Mouse (Mus musculus): ENCODE measurements around the gene Gtf2h1. TPM values are rescaled to one million over a fixed set of nuclear protein-coding genes. Genes with fewer than 3 reads are reported as not detected.
A peak's percentile ranks its signal among the peaks of the same experiment; 100 is the strongest.

Gtf2h1 gene
- polyA plus RNA-seq, 1 experiment from 2014 or later, result 83.6 TPM

GRCm38 (mm10) chr7:46768451-46768850 lies 27.5 kb upstream of the Gtf2h1 start:
- Histone ChIP-seq H3K27me3 (replicated peaks; ENCODE audit: control insufficient read depth, insufficient read depth, low read length) (no peaks in the 10 kb centered on the region), H3K9ac (ENCODE audit: low read depth, low read length) (no peak overlapping the region), H3K9me3 (ENCODE audit: control insufficient read depth, low read length) (no peaks in the 10 kb centered on the region), H3K4me1 (replicated peaks; ENCODE audit: control insufficient read depth, insufficient read depth, low read length) (no peaks in the 10 kb centered on the region), H3K36me3 (ENCODE audit: control insufficient read depth, insufficient read depth, low read length) (peaks cover 31% of the 10 kb centered on the region), H3K4me3 (ENCODE audit: low read depth, low read length) (no peak overlapping the region), H3K27ac (ENCODE audit: low read depth, low read length) (no peak overlapping the region), H3K4me2 (no peak overlapping the region)
- no peak for ATAC-seq (replicated peaks; ENCODE audit: low FRiP score)
- no peak for DNase-seq (ENCODE audit: low spot score)
- 92% methylated on average over 7 of the region's 7 CpGs for WGBS

GRCm38 (mm10) chr7:46770706-46771105 lies 25.2 kb upstream of the Gtf2h1 start:
- whole genome bisulfite sequencing, result 57% methylated on average over 4 of the region's 4 CpGs
- Histone ChIP-seq H3K9ac (ENCODE audit: low read depth, low read length) (no peak overlapping the region), H3K27ac (ENCODE audit: low read depth, low read length) (no peak overlapping the region), H3K36me3 (ENCODE audit: control insufficient read depth, insufficient read depth, low read length) (peaks cover 30% of the 10 kb centered on the region), H3K27me3 (replicated peaks; ENCODE audit: control insufficient read depth, insufficient read depth, low read length) (no peaks in the 10 kb centered on the region), H3K4me1 (replicated peaks; ENCODE audit: control insufficient read depth, insufficient read depth, low read length) (no peaks in the 10 kb centered on the region), H3K4me2 (no peak overlapping the region), H3K4me3 (ENCODE audit: low read depth, low read length) (no peak overlapping the region), H3K9me3 (ENCODE audit: control insufficient read depth, low read length) (no peaks in the 10 kb centered on the region)
- ATAC-seq (replicated peaks; ENCODE audit: low FRiP score), result peak; percentile 41; the same call in 1 of the 2 replicates
- peak; percentile 59 for DNase-seq (ENCODE audit: low spot score)

GRCm38 (mm10) chr7:46789177-46789849 lies 6.6 kb upstream of the Gtf2h1 start:
- no peaks in the 10 kb centered on the region for H3K9me3 ChIP-seq (ENCODE audit: control insufficient read depth, low read length)
- no peak overlapping the region for H3K4me2 ChIP-seq
- 81% methylated on average over 5 of the region's 5 CpGs for WGBS
- H3K9ac ChIP-seq (ENCODE audit: low read depth, low read length), result no peak overlapping the region
- ATAC-seq (replicated peaks; ENCODE audit: low FRiP score), result no peak
- H3K4me1 ChIP-seq (replicated peaks; ENCODE audit: control insufficient read depth, insufficient read depth, low read length), result peaks cover 3% of the 10 kb centered on the region
- H3K36me3 ChIP-seq (ENCODE audit: control insufficient read depth, insufficient read depth, low read length), result peaks cover 7% of the 10 kb centered on the region; the same call in 1 of the 2 replicates
- DNase-seq (ENCODE audit: low spot score), result no peak
- H3K27ac ChIP-seq (ENCODE audit: low read depth, low read length), result no peak overlapping the region
- H3K27me3 ChIP-seq (replicated peaks; ENCODE audit: control insufficient read depth, insufficient read depth, low read length), result no peaks in the 10 kb centered on the region
- no peak overlapping the region for H3K4me3 ChIP-seq (ENCODE audit: low read depth, low read length)

GRCm38 (mm10) chr7:46793871-46794270 lies 2.0 kb upstream of the Gtf2h1 start:
- H3K27ac ChIP-seq (ENCODE audit: low read depth, low read length), result no peak overlapping the region
- no peak for DNase-seq (ENCODE audit: low spot score)
- H3K36me3 ChIP-seq (ENCODE audit: control insufficient read depth, insufficient read depth, low read length), result no peaks in the 10 kb centered on the region; the same call in 1 of the 2 replicates
- H3K4me2 ChIP-seq, result no peak overlapping the region
- peaks cover 17% of the 10 kb centered on the region for H3K4me1 ChIP-seq (replicated peaks; ENCODE audit: control insufficient read depth, insufficient read depth, low read length)
- no peak for ATAC-seq (replicated peaks; ENCODE audit: low FRiP score)
- no peaks in the 10 kb centered on the region for H3K27me3 ChIP-seq (replicated peaks; ENCODE audit: control insufficient read depth, insufficient read depth, low read length)
- H3K4me3 ChIP-seq (ENCODE audit: low read depth, low read length), result no peak overlapping the region
- WGBS, result 77% methylated on average over 4 of the region's 4 CpGs
- H3K9ac ChIP-seq (ENCODE audit: low read depth, low read length), result no peak overlapping the region
- no peaks in the 10 kb centered on the region for H3K9me3 ChIP-seq (ENCODE audit: control insufficient read depth, low read length)

- H3K9me3 ChIP-seq (ENCODE audit: control insufficient read depth, low read length), result no peaks in the 10 kb centered on the region
- H3K4me1 ChIP-seq (replicated peaks; ENCODE audit: control insufficient read depth, insufficient read depth, low read length), result peaks cover 17% of the 10 kb centered on the region
- peak overlapping the region; percentile 95 for H3K4me2 ChIP-seq
- peaks cover 7% of the 10 kb centered on the region for H3K36me3 ChIP-seq (ENCODE audit: control insufficient read depth, insufficient read depth, low read length)
- peak overlapping the region; percentile 88; the same call in 1 of the 2 replicates for H3K27ac ChIP-seq (ENCODE audit: low read depth, low read length)
- H3K4me3 ChIP-seq (ENCODE audit: low read depth, low read length), result peak overlapping the region; percentile 99
- WGBS, result under 1% methylated on average over 31 of the region's 31 CpGs
- H3K9ac ChIP-seq (ENCODE audit: low read depth, low read length), result peak overlapping the region; percentile 90
- H3K27me3 ChIP-seq (replicated peaks; ENCODE audit: control insufficient read depth, insufficient read depth, low read length), result no peaks in the 10 kb centered on the region
- ATAC-seq (replicated peaks; ENCODE audit: low FRiP score) (peak; percentile 22), DNase-seq (ENCODE audit: low spot score) (no peak)
Measured at GRCm38 (mm10) chr7:46796206-46796679, 340 bp downstream of the Gtf2h1 start.

- Histone ChIP-seq H3K36me3 (ENCODE audit: control insufficient read depth, insufficient read depth, low read length) (peaks cover 10% of the 10 kb centered on the region), H3K9me3 (ENCODE audit: control insufficient read depth, low read length) (no peaks in the 10 kb centered on the region), H3K4me2 (peak overlapping the region; percentile 95), H3K4me3 (ENCODE audit: low read depth, low read length) (peak overlapping the region; percentile 99), H3K27me3 (replicated peaks; ENCODE audit: control insufficient read depth, insufficient read depth, low read length) (no peaks in the 10 kb centered on the region), H3K27ac (ENCODE audit: low read depth, low read length) (no peak overlapping the region), H3K4me1 (replicated peaks; ENCODE audit: control insufficient read depth, insufficient read depth, low read length) (peaks cover 17% of the 10 kb centered on the region), H3K9ac (ENCODE audit: low read depth, low read length) (peak overlapping the region; percentile 90)
- ATAC-seq (replicated peaks; ENCODE audit: low FRiP score), result no peak
- WGBS, result 34% methylated on average over 6 of the region's 6 CpGs
- no peak for DNase-seq (ENCODE audit: low spot score)
Measured at GRCm38 (mm10) chr7:46796779-46797178, 876 bp downstream of the Gtf2h1 start.

- ATAC-seq (replicated peaks; ENCODE audit: low FRiP score), result no peak
- no peak overlapping the region for H3K9ac ChIP-seq (ENCODE audit: low read depth, low read length)
- no peak overlapping the region for H3K4me3 ChIP-seq (ENCODE audit: low read depth, low read length)
- no peak overlapping the region for H3K27ac ChIP-seq (ENCODE audit: low read depth, low read length)
- no peak overlapping the region for H3K4me2 ChIP-seq
- no peaks in the 10 kb centered on the region for H3K4me1 ChIP-seq (replicated peaks; ENCODE audit: control insufficient read depth, insufficient read depth, low read length)
- no peak for DNase-seq (ENCODE audit: low spot score)
- WGBS, result 88% methylated on average over 6 of the region's 6 CpGs
- no peaks in the 10 kb centered on the region for H3K9me3 ChIP-seq (ENCODE audit: control insufficient read depth, low read length)
- H3K36me3 ChIP-seq (ENCODE audit: control insufficient read depth, insufficient read depth, low read length), result peaks cover 38% of the 10 kb centered on the region
- H3K27me3 ChIP-seq (replicated peaks; ENCODE audit: control insufficient read depth, insufficient read depth, low read length), result no peaks in the 10 kb centered on the region
Measured at GRCm38 (mm10) chr7:46810325-46810724, 14.4 kb downstream of the Gtf2h1 start.

- Histone ChIP-seq H3K9ac (ENCODE audit: low read depth, low read length) (no peak overlapping the region), H3K9me3 (ENCODE audit: control insufficient read depth, low read length) (no peaks in the 10 kb centered on the region), H3K4me1 (replicated peaks; ENCODE audit: control insufficient read depth, insufficient read depth, low read length) (no peaks in the 10 kb centered on the region), H3K4me2 (no peak overlapping the region), H3K36me3 (ENCODE audit: control insufficient read depth, insufficient read depth, low read length) (peaks cover 59% of the 10 kb centered on the region), H3K27me3 (replicated peaks; ENCODE audit: control insufficient read depth, insufficient read depth, low read length) (no peaks in the 10 kb centered on the region), H3K27ac (ENCODE audit: low read depth, low read length) (no peak overlapping the region), H3K4me3 (ENCODE audit: low read depth, low read length) (no peak overlapping the region)
- ATAC-seq (replicated peaks; ENCODE audit: low FRiP score) (no peak), DNase-seq (ENCODE audit: low spot score) (no peak)
- WGBS, result 92% methylated on average over 4 of the region's 4 CpGs
Measured at GRCm38 (mm10) chr7:46814012-46814411, 18.1 kb downstream of the Gtf2h1 start.

Measured in liver, embryonic 11.5 days (tissue).